Mouse (Mus musculus) activated CD4-positive, CD25-positive, alpha-beta regulatory T cell (primary cell): ENCODE measurements around the gene Tpbpa. TPM values are rescaled to one million over a fixed set of nuclear protein-coding genes. Genes with fewer than 3 reads are reported as not detected.

Experiments
- polyA plus RNA-seq, 2 experiments: library from polyadenylated mRNA; unstranded; fragments of 100-300 nt; shearing (Covaris generic); gene quantifications; one replicate each; pipeline ENCODE4 v1.2.1; 2017

Tpbpa gene
- not detected for polyA plus RNA-seq

GRCm38 (mm10) chr13:60941884-60942283 lies at the start of gene Tpbpa:
Tpbpa (minus strand) TSS chr13:60941984.

GRCm38 (mm10) chr13:60936500-60936901 lies 5.3 kb downstream of the Tpbpa start, which contains the start of the genes Gm49391 and Ctla2a:
Gm49391 (minus strand) TSS chr13:60936571.
Ctla2a (minus strand) TSS chr13:60936625.

GRCm38 (mm10) chr13:60935490-60935889 lies 6.3 kb downstream of the Tpbpa start, which contains the start of gene Gm49393:
Gm49393 (minus strand) TSS chr13:60935590.

DNA sequence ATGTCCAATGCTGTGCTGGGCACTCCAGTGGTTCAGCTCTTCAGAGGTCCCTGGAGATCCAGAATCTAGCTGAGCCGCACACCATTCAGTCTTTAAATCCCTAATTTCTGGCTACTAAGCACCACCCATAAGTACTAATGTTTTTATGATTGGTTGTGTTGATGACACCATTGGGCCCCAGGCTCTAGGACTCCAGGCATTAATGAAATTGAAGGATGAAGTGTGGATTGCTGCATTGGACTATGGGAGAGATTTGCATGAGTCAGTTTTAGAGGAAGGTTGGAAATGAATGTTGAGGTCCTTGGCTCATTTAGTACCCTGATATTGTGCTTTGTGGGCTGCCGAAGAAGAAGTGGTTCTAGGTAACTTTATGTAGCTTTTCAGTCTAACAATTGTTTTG lies 37.0 kb downstream of the Tpbpa start, which contains the start of gene Tpbpb:
Tpbpb (minus strand) TSS at position 101 of the 400 bp plus-strand sequence.

DNA sequence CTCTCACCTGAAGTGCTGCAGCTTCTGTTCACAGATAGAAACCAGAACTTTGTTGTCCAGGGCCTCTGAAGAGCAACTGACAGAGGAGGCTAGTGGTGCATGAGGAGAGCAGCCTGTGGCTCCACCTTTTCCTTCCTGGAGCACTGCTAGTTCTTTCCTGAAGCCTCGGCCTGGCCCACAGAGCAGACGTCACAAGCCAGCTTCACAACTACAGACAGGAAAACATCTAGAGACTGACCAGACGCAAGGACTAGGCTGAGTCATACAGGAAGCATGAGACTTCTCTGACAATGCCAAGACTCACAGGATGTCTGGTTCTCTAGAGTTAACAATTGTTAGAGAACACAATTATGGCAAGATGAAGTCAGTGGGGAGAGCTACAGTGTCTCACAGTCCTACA lies 44.5 kb downstream of the Tpbpa start, which contains the start of gene Ctla2b:
Ctla2b (minus strand) TSS at position 120 of the 400 bp plus-strand sequence.

GRCm38 (mm10) chr13:60896794-60897193 lies 45.0 kb downstream of the Tpbpa start, which contains the start of gene Gm49392:
Gm49392 (minus strand) TSS chr13:60896894.

Other genes with a start within 250 kb of the Tpbpa start
- gene BC051665, start 155.6 kb downstream of the Tpbpa start, polyA plus RNA-seq, result under 1 TPM in 1 of 2 experiments, not detected in 1; 0.12 TPM
- gene Ctsll3, start 139.1 kb downstream of the Tpbpa start, polyA plus RNA-seq, result not detected
- 1 to 10 TPM; 1.3 to 3.0 TPM for gene 4930486L24Rik, start 77.5 kb downstream of the Tpbpa start, polyA plus RNA-seq
- gene Gm49392, start 45.1 kb downstream of the Tpbpa start, polyA plus RNA-seq, result not detected
- gene Ctla2b, start 44.5 kb downstream of the Tpbpa start, polyA plus RNA-seq, result 1 to 10 TPM; 6.0 to 8.7 TPM
- gene Tpbpb, start 37.1 kb downstream of the Tpbpa start, polyA plus RNA-seq, result not detected
- gene Gm49393, start 6.4 kb downstream of the Tpbpa start, polyA plus RNA-seq, result not detected
- gene Gm49391, start 5.4 kb downstream of the Tpbpa start, polyA plus RNA-seq, result under 1 TPM in 1 of 2 experiments, not detected in 1; 0.48 TPM
- gene Ctla2a, start 5.4 kb downstream of the Tpbpa start, polyA plus RNA-seq, result 10 to 100 TPM; 43.9 to 62.3 TPM
- not detected for gene Ctsj, start 64.0 kb upstream of the Tpbpa start, polyA plus RNA-seq
- not detected for gene Ctsq, start 98.6 kb upstream of the Tpbpa start, polyA plus RNA-seq
- not detected for gene Ctsr, start 222.3 kb upstream of the Tpbpa start, polyA plus RNA-seq